Mouse (Mus musculus) regulatory T cell (primary cell): Measurements from ENCODE around the gene Prdm16.

ENCODE experiments used
- in situ Hi-C: fragments of 300-600 bp; cut with MboI, MseI; formaldehyde crosslinking; loops from one replicate; pipeline ENCODE4 v1.15.1; 2025; ENCODE audit warnings: high pct_unique_total_duplicates

Prdm16 gene

DNA sequence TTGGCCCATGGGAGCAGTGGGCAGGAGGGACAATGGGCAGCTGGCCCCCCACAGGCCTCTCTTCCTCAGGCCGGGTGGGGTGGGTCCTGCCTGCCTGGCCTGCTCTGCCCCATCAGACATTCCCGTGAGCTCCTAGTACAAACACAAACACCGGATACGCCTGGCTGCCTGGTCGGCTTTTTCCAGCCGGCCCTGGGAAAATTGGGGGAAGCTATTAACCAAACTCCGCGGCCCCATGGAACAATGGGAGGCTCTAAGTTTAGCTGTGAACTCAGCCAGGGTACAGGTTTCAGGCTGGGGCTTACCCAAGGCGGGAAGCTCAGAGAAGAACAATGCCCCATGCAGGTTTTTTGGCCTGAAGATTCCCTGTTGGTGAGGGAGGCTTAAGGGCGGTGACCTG is 300.0 kb downstream of the Prdm16 start:
- in situ Hi-C loops, result no loop called here

DNA sequence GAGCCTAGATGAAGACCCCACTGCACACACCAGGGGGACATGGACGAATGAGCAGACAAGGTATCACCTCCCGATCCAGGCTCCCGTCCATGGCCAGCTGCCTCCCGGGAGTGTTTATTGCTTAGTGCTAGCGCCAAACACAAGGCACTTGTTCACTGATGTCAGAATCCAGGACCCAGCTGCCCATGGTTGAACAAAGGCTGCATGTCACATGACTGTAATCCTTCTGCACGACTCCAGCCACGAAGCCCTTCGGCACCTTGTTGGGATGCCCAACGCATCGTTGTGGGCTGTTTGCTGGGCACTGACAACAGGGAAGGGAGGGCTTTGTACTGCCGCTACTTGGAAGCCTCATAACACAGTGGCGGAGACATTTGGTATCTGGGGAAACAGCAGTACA is 300.9 kb downstream of the Prdm16 start, which contains the start of gene B230104I21Rik:
Gene B230104I21Rik (plus strand): TSS at position 367 of the 400 bp plus-strand sequence.
- in situ Hi-C loops, result no loop called here

DNA sequence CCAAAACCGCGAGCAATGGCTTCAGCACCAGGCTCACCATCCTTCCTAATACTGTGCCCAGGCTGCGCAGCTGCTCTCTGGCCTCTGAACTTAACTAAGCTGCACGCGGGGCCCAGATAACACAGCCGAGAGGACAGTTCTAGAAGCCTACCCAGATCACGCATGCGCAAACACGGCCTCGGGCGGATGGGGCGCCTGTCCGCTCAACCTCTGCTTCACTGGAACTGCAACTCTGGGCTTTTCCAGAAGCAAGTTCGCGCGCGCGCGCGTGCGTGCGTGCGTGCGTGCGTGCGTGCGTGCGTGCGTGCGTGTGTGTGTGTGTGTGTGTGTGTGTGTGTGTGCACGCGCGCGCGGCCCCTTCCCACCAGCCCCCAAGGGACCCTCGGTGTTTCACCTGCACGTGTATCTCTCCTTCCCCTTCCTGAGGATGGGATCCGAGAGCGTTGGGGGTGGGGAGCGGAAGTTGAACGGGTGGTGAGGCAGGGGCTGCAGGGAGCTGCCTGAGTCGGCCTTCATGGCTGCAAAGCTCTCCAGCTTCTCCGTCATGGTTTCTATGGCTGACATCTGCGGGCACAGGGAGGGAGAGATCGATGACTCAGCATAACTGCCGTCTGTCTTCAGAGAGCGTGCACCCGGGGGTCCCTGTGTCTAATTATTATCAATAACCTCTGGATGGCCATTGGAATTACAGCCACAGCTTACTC is 301.8 kb downstream of the Prdm16 start:
- in situ Hi-C loops, result no loop called here

DNA sequence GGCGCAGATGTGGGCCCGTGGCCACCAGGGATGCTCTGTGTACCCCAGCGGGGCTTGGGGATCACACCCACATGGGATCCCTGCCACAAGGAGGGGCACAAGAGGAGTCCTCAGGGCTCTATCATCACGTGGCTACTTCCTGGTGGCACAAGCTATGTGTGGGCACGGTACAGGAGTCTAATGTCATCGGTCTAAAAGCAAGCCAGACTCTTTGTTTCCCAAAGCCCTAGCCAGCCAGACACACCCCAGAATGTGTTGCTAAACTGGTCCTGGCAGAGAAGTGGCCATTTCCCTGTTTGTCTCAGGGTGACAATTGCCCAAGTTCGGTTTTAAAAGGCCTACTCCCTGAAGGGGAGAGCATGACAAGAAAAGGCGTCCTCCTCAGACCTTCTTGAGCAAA is 303.4 kb downstream of the Prdm16 start:
- in situ Hi-C loops, result no loop called here

DNA sequence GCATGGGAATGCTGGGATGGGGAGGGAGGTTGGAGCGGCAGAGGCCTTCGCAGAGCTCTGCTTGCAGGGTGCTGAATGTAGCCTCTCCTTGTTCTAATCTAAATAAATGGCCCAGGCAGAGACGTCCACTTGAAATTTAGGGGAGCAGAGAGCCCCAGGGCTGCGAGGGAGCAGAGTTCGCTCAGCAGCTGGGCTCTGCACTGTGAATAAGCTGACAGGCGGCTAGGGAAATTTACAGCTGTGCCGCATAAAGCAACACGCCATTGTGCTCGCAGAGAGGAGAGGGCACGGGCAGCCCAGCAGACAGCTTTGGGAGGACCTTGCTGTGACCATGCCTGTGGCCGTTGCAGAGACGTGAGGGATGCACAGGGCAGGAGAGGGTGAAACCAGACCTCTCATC is 305.4 kb downstream of the Prdm16 start:
- in situ Hi-C loops, result no loop called here

DNA sequence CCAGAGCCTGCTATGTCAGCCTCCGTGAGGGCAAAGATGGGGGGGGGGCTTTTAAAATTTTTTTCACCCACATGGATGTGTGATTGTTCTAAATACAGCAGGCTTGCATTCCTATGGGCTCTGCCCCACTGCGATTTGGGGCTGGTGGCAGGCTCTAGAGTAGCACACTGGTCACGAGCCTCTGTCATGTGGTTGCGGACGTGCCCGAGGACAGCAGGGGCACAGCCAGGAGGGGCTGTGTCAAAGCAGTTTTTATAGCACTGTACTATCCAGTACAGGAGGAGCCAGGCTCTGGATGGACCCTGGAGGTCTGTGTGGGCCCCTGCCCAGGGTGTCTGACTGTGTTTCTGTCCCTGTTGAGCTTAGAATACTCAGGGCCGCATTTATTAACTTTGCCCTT is 306.7 kb downstream of the Prdm16 start:
- in situ Hi-C loops, result no loop called here

DNA sequence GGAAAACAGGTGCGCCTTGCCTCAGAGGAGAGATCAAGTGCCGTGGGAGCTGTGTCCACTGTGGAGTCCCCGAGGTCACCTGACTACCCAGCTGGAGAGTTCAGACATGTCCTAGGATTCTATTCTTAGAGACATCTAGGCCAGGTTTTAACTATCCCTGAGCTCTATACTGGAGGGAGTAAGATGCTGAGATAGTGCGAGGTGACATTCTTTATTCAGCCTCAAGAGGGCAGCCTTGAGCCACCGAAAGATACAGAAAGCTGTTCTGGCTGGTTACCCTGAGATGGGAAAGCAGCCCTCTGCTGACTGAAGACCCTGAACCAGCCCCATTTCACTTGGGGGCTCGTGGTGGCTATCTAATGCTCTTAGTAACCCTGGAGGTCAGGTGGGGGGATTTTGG is 307.8 kb downstream of the Prdm16 start:
- in situ Hi-C loops, result no loop called here

DNA sequence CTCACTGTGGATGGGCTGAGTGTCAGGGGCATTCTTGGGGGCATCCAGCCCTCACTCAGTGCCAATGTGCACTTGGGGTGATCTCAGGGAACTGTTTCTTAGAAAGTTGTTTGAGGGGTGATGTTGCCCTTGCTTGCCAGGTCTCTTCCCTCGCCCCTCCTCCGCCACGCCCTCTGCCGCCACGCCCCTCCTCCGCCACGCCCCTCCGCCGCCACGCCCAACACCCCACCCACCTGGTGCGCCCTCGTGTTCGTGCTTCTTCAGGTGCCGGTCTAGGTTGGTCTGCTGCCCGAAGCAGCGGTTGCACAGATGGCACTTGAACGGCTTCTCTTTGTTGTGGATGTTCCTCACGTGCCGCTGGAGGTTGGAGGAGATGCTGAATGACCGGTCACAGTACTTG is 308.2 kb downstream of the Prdm16 start:
- in situ Hi-C loops, result no loop called here

DNA sequence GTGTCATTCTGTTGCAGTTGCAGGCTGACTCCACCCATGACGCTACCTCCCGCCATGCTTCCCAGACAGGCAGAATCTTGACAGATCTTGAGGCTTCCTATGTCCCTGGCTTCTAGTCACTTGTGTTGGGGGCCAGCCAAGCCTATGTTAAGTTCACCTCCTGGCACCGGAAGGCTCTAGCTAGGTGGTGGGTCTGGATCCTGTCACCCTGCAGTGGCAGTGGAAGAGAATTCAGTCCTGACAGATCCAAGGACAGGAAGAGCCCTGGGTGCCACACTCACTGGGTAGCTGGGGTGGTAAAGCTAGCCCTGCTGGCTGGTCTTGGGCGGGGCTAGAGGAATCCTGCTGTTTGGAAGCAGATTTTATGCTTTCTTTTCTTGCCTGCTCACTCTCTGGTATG is 311.3 kb downstream of the Prdm16 start:
- in situ Hi-C loops, result no loop called here

DNA sequence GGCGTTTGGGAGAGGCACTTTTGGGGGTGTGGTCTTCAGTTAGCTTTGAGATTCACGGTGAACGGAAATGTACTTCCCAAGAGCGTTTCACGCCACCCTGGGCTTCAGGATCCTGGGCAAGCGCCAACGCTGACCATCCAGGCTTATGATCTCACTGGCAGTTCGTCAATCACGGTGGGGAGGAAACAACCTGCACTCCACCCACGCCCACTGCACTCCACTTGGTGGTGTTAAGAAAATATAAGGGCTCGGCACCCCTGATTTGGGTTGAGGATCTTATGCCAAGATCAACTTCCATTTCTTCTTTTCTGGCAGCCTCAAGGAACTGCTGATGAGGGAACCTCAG is 323.1 kb downstream of the Prdm16 start:
- in situ Hi-C loops, result no loop called here

DNA sequence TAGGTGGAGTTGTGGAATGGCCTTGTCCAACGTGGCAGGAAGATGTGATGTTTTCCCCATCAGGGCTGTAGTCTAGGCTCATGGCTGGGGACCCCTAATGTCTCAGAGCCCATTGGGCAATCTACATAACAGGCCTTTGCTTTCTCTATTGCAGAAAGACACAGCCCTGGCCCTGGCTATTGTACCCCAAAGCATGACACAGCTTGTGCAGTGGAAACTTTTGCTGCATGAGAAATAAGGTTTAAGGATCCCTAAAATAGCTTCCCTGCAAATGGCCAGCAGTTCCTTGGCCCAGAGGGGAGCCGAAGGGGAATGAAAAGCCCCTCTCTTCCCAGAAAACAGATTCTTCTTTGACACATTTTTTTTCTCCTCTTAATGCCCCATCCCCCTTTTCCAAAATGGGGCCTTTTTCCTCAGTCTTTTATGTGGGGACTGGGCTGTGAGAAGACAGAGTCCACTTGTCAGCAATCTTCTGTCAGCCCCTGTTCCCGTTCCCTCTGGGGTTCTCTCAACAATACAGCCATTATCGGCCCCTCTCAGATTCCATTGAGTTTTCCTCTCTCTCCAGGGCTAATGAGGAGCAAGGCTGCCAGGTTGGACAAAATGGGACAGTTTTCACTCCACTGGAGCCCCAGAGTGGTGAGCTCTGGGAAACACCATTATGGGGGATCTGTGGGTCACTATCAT is 323.6 kb downstream of the Prdm16 start:
- in situ Hi-C loops, result no loop called here

DNA sequence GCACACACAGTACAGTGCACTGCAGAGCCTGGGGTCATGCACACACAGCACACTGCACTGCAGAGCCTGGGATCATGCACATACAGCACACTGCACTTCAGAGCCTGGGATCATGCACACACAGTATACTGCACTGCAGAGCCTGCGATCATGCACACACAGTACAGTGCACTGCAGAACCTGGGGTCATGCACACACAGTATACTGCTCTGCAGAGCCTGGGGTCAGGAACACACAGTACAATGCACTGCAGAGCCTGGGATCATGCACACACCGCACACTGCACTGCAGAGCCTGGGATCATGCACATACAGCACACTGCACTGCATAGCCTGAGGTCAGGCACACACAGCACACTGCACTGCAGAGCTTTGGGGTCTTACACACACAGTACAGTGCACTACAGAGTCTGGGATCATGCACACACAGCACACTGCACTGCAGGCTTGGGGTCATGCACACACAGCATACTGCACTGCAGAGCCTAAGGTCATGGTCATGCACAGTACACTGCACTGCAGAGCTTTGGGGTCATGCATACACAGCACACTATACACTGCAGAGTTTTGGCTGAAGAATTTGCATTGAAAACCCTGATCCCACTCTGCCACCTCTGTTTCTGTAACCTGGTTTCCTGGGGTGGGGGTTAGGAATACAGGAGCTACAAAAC is 324.4 kb downstream of the Prdm16 start:
- in situ Hi-C loops, result no loop called here

DNA sequence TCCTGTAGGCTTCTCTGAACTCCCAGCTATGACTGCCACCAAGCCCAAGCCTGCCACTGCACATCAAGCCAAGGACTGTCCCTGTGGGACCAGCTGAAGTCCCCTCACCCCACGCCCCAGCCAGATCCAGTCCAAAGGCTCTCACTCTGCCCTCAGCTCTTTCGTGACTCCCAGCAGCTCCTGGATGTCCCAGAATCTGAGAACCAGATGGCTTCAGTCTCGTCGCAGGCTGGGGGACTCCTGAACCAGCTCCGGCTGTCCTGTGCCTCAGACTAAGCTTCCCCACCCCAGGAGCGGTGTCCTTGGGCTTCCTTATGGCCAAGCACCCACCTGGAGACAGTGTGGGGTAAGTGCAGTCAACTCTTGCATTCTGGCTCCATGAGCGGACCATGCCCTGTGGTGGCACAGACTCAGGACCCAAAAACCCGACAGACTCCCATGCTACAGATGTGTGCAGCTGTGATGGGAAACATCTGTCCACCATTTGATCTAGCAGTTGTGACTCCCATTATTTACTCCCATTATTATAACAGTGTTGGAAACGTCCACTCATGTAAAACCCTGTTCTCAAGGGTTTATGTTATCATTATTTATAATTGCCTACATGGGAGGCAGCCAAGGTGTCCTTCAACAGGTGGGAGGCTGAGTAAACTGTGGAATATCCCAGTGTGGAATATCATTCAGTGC is 326.0 kb downstream of the Prdm16 start:
- in situ Hi-C loops, result no loop called here

DNA sequence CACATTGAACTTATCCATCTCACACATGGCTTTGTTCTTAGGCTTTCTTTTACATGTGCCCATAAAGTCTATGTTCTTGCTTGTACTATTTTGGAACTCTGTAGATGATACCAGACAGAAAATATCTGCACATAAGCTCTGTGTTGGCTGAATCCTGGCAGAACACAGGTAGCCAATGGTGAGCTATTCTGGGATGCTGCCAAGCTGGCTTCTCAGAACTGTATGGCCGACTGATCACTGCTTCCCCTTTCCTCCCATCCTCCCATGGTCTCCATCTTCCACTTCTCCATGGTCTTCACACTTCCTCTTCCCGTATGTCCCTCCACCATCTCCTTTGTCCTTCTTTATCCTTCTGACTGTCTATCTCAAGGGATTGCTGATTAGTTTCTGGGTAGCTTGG is 327.5 kb downstream of the Prdm16 start:
- in situ Hi-C loops, result no loop called here

DNA sequence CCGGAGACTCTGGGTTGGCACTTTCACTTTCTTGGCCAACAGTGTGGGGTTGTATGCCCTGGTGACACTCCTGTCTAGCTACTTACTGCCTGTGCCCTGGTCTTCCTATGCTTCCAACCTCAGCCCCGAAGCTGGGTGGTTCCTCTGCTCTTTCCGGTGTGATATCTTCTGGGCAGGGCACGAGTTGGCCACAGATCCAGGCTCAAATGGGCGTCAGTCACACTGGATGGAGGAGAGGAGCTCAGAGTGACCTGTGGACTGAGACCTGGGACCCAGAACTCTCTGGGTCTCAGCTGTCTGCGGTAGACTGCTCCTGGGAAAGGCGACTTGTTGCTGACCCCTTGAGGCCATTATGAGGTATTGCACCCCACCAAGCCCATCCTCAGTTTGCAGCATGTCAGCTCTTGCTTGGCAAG is 335.2 kb downstream of the Prdm16 start, which contains the start of gene Arhgef16:
Gene Arhgef16 (minus strand): TSS at position 211 of the 416 bp plus-strand sequence.
- in situ Hi-C loops, result no loop called here

DNA sequence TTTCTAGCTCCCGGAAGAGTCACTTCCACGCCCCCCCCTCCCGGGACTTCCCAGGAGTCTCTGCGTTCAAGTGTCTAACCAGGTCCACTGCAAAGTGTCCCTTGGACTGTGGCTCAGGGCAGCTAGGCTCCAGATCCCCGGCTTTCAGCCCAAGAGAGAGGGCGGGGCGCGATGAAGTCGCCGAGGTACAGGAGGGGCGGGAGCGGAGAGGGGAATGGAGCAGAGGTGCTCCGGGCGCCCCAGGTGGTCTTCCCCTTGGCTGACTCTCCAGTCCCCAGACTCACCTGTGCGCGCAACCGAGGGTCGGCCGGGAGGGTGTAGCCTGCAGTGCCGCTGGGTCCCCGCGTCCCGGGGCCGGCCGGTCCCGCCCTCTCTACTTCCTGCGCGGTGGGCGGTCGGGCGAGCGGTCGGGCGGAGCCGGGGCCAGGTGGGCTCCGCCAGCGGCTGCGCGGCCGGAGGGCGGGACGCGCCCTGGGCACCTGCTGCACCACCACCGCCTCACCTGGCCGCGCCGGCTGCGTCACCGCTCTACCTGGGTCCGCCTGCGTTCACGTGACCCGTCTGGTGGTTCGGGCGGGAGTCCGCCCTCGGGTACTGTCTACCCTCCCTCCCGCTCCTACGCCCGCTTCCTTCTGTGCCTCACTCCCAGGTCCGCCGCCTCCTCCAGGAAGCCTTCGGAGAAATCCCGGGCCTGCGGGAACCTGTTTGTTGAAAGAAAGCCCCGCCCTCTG is 337.0 kb downstream of the Prdm16 start:
- in situ Hi-C loops, result no loop called here

DNA sequence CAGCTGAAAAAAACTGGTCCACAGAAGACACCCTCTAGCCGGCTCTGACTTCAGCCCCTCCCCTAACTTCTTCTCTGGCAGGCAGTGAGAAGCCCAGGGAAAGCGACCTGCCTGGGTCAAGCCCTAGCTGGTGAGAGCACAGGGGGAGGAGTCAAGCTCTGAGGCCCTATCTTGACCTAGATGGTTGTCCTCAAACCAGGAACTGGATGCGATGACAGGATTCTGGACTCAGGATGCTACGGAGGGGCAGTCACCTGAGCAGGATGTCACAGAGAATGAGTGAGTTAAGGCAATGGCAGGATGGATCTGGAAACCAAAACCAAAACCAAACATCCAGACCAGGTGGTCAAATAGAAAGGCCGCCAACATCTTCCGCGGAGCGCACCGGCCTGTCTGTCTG is 338.9 kb downstream of the Prdm16 start:
- in situ Hi-C loops, result no loop called here

DNA sequence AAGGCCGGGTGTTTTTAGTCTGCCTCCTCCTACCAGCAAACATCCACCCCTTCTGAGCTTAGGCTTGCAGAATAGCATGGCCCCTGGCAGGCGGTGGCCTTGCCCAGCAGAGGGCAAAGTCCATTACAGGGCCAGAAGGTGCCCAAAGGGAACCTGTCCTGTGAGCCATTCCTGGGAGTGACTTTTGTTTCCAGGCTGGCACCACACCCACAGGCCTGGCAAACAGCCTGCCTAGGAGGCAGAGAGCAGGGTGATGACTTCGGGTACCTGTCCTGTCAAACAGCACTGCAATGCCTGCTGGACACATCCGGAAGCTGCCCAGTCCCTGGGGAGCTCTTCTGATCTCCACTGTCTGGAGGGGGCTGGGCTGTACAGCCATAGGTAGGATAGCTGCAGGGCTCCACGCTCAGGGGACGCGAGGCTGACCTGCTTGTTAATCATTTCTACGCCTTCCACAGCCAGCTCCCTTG is 342.4 kb downstream of the Prdm16 start:
- in situ Hi-C loops, result no loop called here

DNA sequence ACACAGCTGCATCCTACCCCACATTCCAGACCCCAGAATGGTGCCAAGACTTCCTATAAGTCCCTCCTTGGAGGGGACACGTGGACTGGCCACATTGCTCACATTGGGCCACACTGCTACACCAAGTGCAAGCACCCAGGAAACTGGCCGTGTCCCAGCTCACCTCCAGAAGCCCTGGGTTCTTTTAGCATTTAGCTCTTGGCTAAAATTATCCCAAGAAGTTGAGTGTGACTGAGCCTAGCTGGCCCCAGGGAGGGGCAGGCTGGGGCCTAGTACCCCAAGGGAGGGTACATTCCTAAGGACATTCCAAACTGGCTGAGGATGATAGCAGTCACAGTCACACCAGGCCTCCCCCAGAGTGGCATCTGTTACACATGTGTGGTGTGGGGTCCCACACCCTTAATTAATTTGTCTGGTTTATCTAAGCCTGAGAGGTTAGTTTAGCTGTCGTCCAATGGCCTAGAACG is 342.9 kb downstream of the Prdm16 start:
- in situ Hi-C loops, result no loop called here

DNA sequence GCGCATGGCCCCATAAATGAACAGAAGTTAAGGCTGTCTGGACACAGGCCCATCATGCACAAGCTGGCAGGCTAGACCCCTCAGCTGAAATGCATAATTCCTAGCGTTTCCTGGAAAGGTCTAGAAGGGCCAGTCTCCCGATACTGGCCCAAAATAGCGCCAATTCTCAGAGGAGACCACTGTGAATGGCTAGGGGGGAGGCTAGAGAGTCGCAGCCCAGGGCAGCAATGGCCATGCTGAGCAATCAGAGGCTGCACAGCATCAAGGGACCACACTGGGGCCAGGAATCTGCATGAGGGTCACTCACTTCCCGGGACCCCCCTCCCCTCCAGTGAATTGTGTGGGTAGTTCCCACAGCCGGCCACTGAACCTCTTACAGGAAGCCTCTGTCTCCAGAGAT is 353.0 kb downstream of the Prdm16 start:
- in situ Hi-C loops, result no loop called here

DNA sequence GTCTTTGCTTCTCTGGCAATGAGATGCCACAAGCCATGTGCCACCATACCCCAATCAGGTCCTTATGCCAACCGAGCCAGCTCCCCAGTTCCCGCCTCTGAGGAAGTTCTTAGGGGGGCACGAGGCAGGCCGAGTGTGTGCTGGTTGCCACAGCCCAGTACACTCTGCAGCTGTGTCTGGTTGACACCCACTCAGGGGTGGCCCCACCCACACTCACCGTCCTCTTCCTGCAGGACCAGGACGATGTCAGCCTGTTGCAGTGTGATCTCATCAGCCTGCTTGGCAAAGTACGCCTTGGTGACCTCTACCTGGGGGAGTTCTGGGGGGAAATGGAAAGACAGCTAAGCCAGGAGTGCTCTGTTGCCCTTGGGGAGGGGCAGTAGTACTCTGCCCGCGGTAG is 357.2 kb downstream of the Prdm16 start:
- in situ Hi-C loops, result no loop called here
